Mouse (Mus musculus) embryonic facial prominence, embryonic 12.5 days (tissue): ENCODE results near the gene Rpgrip1l. TPM values are rescaled to one million over a fixed set of nuclear protein-coding genes. Genes with fewer than 3 reads are reported as not detected.

Experiments
- ATAC-seq: fragments of 200-750 bp; cut with Nextera tagmentation; 2 replicates; pipeline ENCODE4 v1.8.0; 2017; ENCODE audit not compliant: insufficient number of reproducible peaks, insufficient read depth, low FRiP score, low TSS enrichment
- H3K27ac ChIP-seq: fragments of 300-500 bp; sonication (generic); 2 replicates; pipeline ENCODE4 v1.5.1; 2016; ENCODE audit warnings: mild to moderate bottlenecking
- H3K27me3 ChIP-seq: fragments of 300-500 bp; sonication (generic); 2 replicates; pipeline ENCODE4 v1.6.1; 2016; ENCODE audit warnings: mild to moderate bottlenecking, moderate library complexity
- H3K36me3 ChIP-seq: fragments of 300-500 bp; sonication (generic); 2 replicates; pipeline ENCODE4 v1.6.1; 2016; ENCODE audit warnings: mild to moderate bottlenecking
- H3K4me1 ChIP-seq: fragments of 300-500 bp; sonication (generic); 2 replicates; pipeline ENCODE4 v1.6.1; 2016
- H3K4me2 ChIP-seq: fragments of 300-500 bp; sonication (generic); replicated peaks from 2 replicates; pipeline ENCODE4 v1.6.1; 2016; ENCODE audit warnings: mild to moderate bottlenecking, moderate library complexity
- H3K4me3 ChIP-seq: fragments of 300-500 bp; sonication (generic); 2 replicates; pipeline ENCODE4 v1.5.1; 2016; ENCODE audit warnings: mild to moderate bottlenecking
- H3K9ac ChIP-seq: fragments of 300-500 bp; sonication (generic); 2 replicates; pipeline ENCODE4 v1.6.1; 2016; ENCODE audit warnings: mild to moderate bottlenecking, moderate library complexity
- H3K9me3 ChIP-seq: fragments of 300-500 bp; sonication (generic); 2 replicates; pipeline ENCODE4 v1.6.1; 2016; ENCODE audit warnings: mild to moderate bottlenecking, moderate library complexity
- WGBS: fragments of 180-500 bp; shearing (Covaris S2); methylation state at CpG from one replicate; pipeline ENCODE4 v1.1.7; 2016; 5-methylcytosine and 5-hydroxymethylcytosine counted together
- polyA plus RNA-seq: library from polyadenylated mRNA; unstranded; fragments of >200 nt; fragmentation: Nextera tagmentation; extraction: Ambion mirVana; gene quantifications from 2 replicates; pipeline ENCODE4 v1.2.1, GENCODE M21; 2016

Gene Rpgrip1l
- polyA plus RNA-seq, 1 experiment from 2014 or later = 15.4 TPM

DNA sequence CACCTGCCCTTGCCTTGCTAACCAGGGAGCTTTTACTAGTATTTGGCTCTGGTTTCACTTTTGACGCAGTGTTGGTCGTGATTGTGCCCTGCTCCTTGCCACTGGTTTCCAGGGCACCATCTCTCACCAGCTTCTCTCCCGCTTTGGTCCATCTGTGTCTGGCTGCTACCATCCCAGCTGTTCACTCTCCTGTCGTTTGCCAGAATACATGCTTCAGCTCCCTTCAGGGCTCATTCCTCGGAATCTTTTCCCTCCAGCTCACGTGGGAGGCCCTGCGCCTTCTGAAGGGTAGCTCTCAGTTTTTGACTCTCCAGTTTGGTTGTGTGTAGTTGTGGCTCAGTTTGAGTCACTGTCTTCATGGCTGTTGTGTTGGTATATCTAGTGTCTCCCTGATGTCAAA is 37.6 kb upstream of the Rpgrip1l start:
- 73% methylated on average over 7 of the region's 7 CpGs for WGBS
- no peak for ATAC-seq
- H3K27ac ChIP-seq = no peak overlapping the region

GRCm38 (mm10) chr8:91349816-91350215 is 36.8 kb upstream of the Rpgrip1l start:
- no peak overlapping the region for H3K4me2 ChIP-seq
- H3K36me3 ChIP-seq = no peaks in the 10 kb centered on the region
- no peak overlapping the region for H3K27ac ChIP-seq
- 92% methylated on average over 7 of the region's 7 CpGs for WGBS
- no peaks in the 10 kb centered on the region for H3K9me3 ChIP-seq
- ATAC-seq = no peak
- no peak overlapping the region for H3K4me3 ChIP-seq
- no peak overlapping the region for H3K9ac ChIP-seq
- H3K27me3 ChIP-seq = no peaks in the 10 kb centered on the region
- H3K4me1 ChIP-seq = peaks cover 11% of the 10 kb centered on the region; the same call in 1 of the 2 replicates

More for the DNA sequence above, 37.6 kb upstream of the Rpgrip1l start:
- no peak overlapping the region for H3K4me3 ChIP-seq
- no peaks in the 10 kb centered on the region for H3K27me3 ChIP-seq
- H3K36me3 ChIP-seq = no peaks in the 10 kb centered on the region
- no peaks in the 10 kb centered on the region for H3K9me3 ChIP-seq
- no peak overlapping the region for H3K4me2 ChIP-seq
- H3K9ac ChIP-seq = no peak overlapping the region
- H3K4me1 ChIP-seq = peaks cover 19% of the 10 kb centered on the region; the same call in 1 of the 2 replicates

GRCm38 (mm10) chr8:91347595-91347994 is 34.5 kb upstream of the Rpgrip1l start:
- Histone ChIP-seq H3K4me2 (no peak overlapping the region), H3K9me3 (no peaks in the 10 kb centered on the region), H3K4me3 (no peak overlapping the region), H3K27ac (no peak overlapping the region), H3K27me3 (no peaks in the 10 kb centered on the region), H3K36me3 (no peaks in the 10 kb centered on the region), H3K9ac (no peak overlapping the region), H3K4me1 (0 out of 2 replicates have a peak, but pooled peaks cover 4% of the 10 kb centered on the region)
- ATAC-seq = no peak
- WGBS = 70% methylated on average over 6 of the region's 6 CpGs

GRCm38 (mm10) chr8:91347146-91347545 is 34.1 kb upstream of the Rpgrip1l start:
- 87% methylated on average over 10 of the region's 10 CpGs for WGBS
- no peaks in the 10 kb centered on the region for H3K9me3 ChIP-seq

GRCm38 (mm10) chr8:91344659-91345058 is 31.6 kb upstream of the Rpgrip1l start:
- no peak for ATAC-seq
- WGBS = 85% methylated on average over 11 of the region's 11 CpGs
- H3K4me3 ChIP-seq = no peak overlapping the region
- H3K4me1 ChIP-seq = no peaks in the 10 kb centered on the region
- no peak overlapping the region for H3K27ac ChIP-seq
- H3K9me3 ChIP-seq = no peaks in the 10 kb centered on the region
- H3K4me2 ChIP-seq = no peak overlapping the region
- no peaks in the 10 kb centered on the region; the same call in 1 of the 2 replicates for H3K36me3 ChIP-seq
- H3K9ac ChIP-seq = no peak overlapping the region
- H3K27me3 ChIP-seq = no peaks in the 10 kb centered on the region

More at GRCm38 (mm10) chr8:91347146-91347545, 34.1 kb upstream of the Rpgrip1l start:
- no peaks in the 10 kb centered on the region for H3K36me3 ChIP-seq
- no peak overlapping the region for H3K27ac ChIP-seq
- H3K9ac ChIP-seq = no peak overlapping the region
- no peaks in the 10 kb centered on the region for H3K27me3 ChIP-seq
- H3K4me3 ChIP-seq = no peak overlapping the region
- 0 out of 2 replicates have a peak, but pooled peaks cover 4% of the 10 kb centered on the region for H3K4me1 ChIP-seq
- H3K4me2 ChIP-seq = no peak overlapping the region
- no peak for ATAC-seq

- no peak overlapping the region for H3K4me3 ChIP-seq
- H3K27me3 ChIP-seq = no peaks in the 10 kb centered on the region
- no peak overlapping the region for H3K9ac ChIP-seq
- no peaks in the 10 kb centered on the region for H3K4me1 ChIP-seq
- no peaks in the 10 kb centered on the region; the same call in 1 of the 2 replicates for H3K36me3 ChIP-seq
- H3K27ac ChIP-seq = no peak overlapping the region
- 75% methylated on average over 5 of the region's 5 CpGs for WGBS
- H3K9me3 ChIP-seq = no peaks in the 10 kb centered on the region
- ATAC-seq = no peak
- no peak overlapping the region for H3K4me2 ChIP-seq
Observed at GRCm38 (mm10) chr8:91342798-91343197, 29.7 kb upstream of the Rpgrip1l start.

DNA sequence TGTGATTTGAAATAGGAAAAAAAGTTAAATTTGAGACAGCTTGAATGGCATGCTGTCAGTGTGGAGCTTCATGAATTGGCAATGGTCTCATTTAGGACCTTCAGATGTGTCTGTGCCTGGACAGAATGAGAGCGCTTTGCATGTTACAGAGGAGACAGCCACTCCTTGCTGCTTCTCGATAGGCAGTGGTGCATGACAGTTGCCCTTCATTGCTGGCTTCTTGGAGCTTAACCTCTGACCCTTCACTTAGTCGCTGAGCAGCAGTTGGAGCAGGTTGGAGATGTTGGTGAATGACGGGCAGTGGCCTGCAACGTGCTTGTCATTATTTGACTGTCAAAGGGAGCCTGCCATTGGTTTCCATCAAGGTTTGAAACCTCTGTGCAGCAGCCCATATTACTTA is 29.1 kb upstream of the Rpgrip1l start:
- Histone ChIP-seq H3K9ac (no peak overlapping the region), H3K36me3 (no peaks in the 10 kb centered on the region; the same call in 1 of the 2 replicates), H3K4me2 (no peak overlapping the region), H3K27me3 (no peaks in the 10 kb centered on the region), H3K4me3 (no peak overlapping the region), H3K9me3 (no peaks in the 10 kb centered on the region), H3K27ac (no peak overlapping the region), H3K4me1 (no peaks in the 10 kb centered on the region)
- 0 out of 2 replicates have a peak, but pooled peaks have one; percentile 35 for ATAC-seq
- WGBS = 35% methylated on average over 5 of the region's 5 CpGs

DNA sequence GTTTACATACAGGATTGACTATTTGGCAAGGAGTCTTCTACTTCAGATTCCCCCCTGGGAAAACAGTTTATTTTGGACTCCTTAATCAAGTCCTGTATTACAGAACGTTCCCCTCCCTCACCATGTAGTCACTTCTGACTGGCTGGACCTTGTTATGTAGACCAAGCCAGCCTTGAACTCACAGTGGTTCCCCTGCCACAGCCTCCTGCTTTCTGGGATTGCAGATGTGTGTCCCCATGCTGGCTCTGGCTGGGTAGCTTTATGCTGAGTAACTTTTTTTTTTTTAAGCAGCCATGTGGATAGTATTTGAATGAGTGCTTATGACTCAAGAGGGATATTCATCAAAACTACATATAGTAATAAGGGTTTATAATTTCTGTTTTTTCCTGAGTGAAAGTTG is 27.7 kb upstream of the Rpgrip1l start:
- Histone ChIP-seq H3K4me3 (no peak overlapping the region), H3K9me3 (no peaks in the 10 kb centered on the region), H3K27me3 (no peaks in the 10 kb centered on the region), H3K4me1 (no peaks in the 10 kb centered on the region), H3K9ac (no peak overlapping the region), H3K4me2 (no peak overlapping the region), H3K27ac (no peak overlapping the region), H3K36me3 (no peaks in the 10 kb centered on the region; the same call in 1 of the 2 replicates)
- WGBS = 69% methylated on average over 1 of the region's 1 CpGs
- no peak for ATAC-seq

DNA sequence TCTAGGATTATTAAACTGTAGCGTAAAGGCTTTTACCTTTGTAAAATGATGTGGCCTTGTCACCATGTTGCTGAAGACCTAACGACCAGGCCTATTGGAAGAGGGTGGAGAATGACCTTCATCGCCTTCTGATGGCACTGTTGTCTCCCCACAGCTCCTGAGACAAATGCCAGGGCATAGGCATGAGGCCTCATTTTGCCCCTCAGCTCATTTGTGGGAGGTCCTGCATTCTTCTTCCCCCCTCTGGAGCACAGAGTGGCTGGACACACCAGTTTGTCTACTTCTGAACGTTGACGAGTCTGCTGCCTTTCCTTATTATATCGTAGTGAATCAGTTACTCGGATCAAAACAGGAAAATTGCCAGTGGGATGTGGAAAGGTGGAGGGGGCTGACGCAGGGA is 26.6 kb upstream of the Rpgrip1l start:
- no peaks in the 10 kb centered on the region for H3K9me3 ChIP-seq
- no peaks in the 10 kb centered on the region for H3K27me3 ChIP-seq
- ATAC-seq = no peak
- no peak overlapping the region for H3K9ac ChIP-seq
- no peak overlapping the region for H3K4me3 ChIP-seq
- H3K4me2 ChIP-seq = no peak overlapping the region
- H3K36me3 ChIP-seq = no peaks in the 10 kb centered on the region; the same call in 1 of the 2 replicates
- 82% methylated on average over 8 of the region's 8 CpGs for WGBS
- H3K4me1 ChIP-seq = no peaks in the 10 kb centered on the region
- H3K27ac ChIP-seq = no peak overlapping the region

- no peak for ATAC-seq
- Histone ChIP-seq H3K4me1 (no peaks in the 10 kb centered on the region), H3K4me3 (no peak overlapping the region), H3K9me3 (no peaks in the 10 kb centered on the region), H3K27me3 (no peaks in the 10 kb centered on the region), H3K36me3 (no peaks in the 10 kb centered on the region; the same call in 1 of the 2 replicates), H3K9ac (no peak overlapping the region), H3K27ac (no peak overlapping the region), H3K4me2 (no peak overlapping the region)
- 90% methylated on average over 6 of the region's 6 CpGs for WGBS
Observed at GRCm38 (mm10) chr8:91338389-91339154, 25.5 kb upstream of the Rpgrip1l start.

- ATAC-seq = no peak
- Histone ChIP-seq H3K9ac (no peak overlapping the region), H3K27ac (no peak overlapping the region)
Observed at GRCm38 (mm10) chr8:91329461-91329850, 16.4 kb upstream of the Rpgrip1l start.

GRCm38 (mm10) chr8:91329056-91329455 is 16.0 kb upstream of the Rpgrip1l start:
- Histone ChIP-seq H3K4me3 (no peak overlapping the region), H3K9me3 (no peaks in the 10 kb centered on the region), H3K27me3 (no peaks in the 10 kb centered on the region), H3K27ac (no peak overlapping the region), H3K4me2 (no peak overlapping the region), H3K36me3 (peaks cover 29% of the 10 kb centered on the region), H3K4me1 (peaks cover 29% of the 10 kb centered on the region), H3K9ac (no peak overlapping the region)
- ATAC-seq = no peak
- WGBS = 70% methylated on average over 9 of the region's 9 CpGs

More at GRCm38 (mm10) chr8:91329461-91329850, 16.4 kb upstream of the Rpgrip1l start:
- Histone ChIP-seq H3K4me1 (peaks cover 29% of the 10 kb centered on the region), H3K4me3 (no peak overlapping the region), H3K4me2 (0 out of 2 replicates have a peak overlapping the region, but pooled peaks have one; percentile 0), H3K9me3 (no peaks in the 10 kb centered on the region), H3K27me3 (no peaks in the 10 kb centered on the region), H3K36me3 (peaks cover 28% of the 10 kb centered on the region)
- 20% methylated on average over 6 of the region's 6 CpGs for WGBS
